Comparison of ENCODE assay signal across 31 mouse cellular contexts in the genomic region with DNA sequence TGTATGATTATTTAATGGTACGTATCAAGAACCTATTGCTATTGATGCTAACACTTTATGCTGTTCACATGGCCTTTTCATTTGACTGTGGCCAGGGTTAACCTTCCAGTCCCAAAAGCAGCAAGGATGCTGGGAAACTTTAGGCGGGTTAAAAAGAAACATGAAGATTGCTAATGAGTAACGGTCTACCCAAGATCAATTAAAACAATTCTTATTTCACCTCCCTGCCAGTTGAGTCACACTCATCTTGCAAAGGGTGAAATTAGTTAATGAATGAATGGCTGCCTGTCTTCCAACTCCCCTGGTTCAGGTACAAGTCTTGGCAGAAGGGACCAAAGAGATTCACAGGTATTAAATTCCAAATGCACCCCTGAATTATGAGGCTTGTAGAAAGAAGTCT.
"Had no signal": no experiment of that assay in that cellular context is flagged by ENCODE, and none has a peak within 500 bp of the region (broad histone marks: within the 10 kb centered on the region; RNA-seq: fewer than 3 reads in every experiment).

No protein-coding gene starts in this region.

- H3K27me3 ChIP-seq: heart, embryonic 12.5 days; heart, embryonic 13.5 days; heart, embryonic 15.5 days; hindbrain, embryonic 12.5 days; hindbrain, embryonic 13.5 days; hindbrain, embryonic 15.5 days; intestine, embryonic 15.5 days; kidney, embryonic 15.5 days had no signal

- ATAC-seq: hindbrain, embryonic 16.5 days; hindbrain, postnatal 0 days; inflammation-experienced regulatory T-cells, adult 6 months; intestine, embryonic 15.5 days; intestine, embryonic 16.5 days; intestine, postnatal 0 days had no signal

- H3K4me1 ChIP-seq: heart, embryonic 10.5 days; heart, embryonic 12.5 days; heart, embryonic 15.5 days; hindbrain, embryonic 10.5 days; hindbrain, embryonic 12.5 days; hindbrain, embryonic 13.5 days; hindbrain, embryonic 15.5 days; intestine, embryonic 15.5 days; kidney, embryonic 15.5 days had no signal

- H3K36me3 ChIP-seq: hindbrain, embryonic 12.5 days had no signal

- H3K4me2 ChIP-seq: heart, embryonic 11.5 days; heart, embryonic 12.5 days; heart, embryonic 13.5 days; heart, embryonic 15.5 days; hindbrain, embryonic 12.5 days; hindbrain, embryonic 13.5 days; hindbrain, embryonic 14.5 days; hindbrain, embryonic 15.5 days; intestine, embryonic 15.5 days; kidney, embryonic 15.5 days had no signal

- DNase-seq: heart, adult 18-20 months; heart, adult 2 months; heart, postnatal 10 days; heart, postnatal 14 days; heart, postnatal 36 days; heart, postnatal 4 days; kidney, adult 11 months; kidney, adult 18-20 months; kidney, postnatal 25 days; kidney, postnatal 4 days; layer of hippocampus, adult 9-11 months; layer of hippocampus, postnatal 36 days had no signal

- H3K9ac ChIP-seq: heart, embryonic 12.5 days; heart, embryonic 13.5 days; heart, embryonic 15.5 days; hindbrain, embryonic 12.5 days; hindbrain, embryonic 13.5 days; hindbrain, embryonic 14.5 days; hindbrain, embryonic 15.5 days; intestine, embryonic 15.5 days; kidney, embryonic 15.5 days had no signal

- H3K4me3 ChIP-seq: heart, adult 2 months; heart, embryonic 10.5 days; heart, embryonic 12.5 days; heart, embryonic 13.5 days; heart, embryonic 15.5 days; hindbrain, embryonic 10.5 days; hindbrain, embryonic 12.5 days; hindbrain, embryonic 13.5 days; hindbrain, embryonic 15.5 days; intestine, embryonic 15.5 days; kidney, embryonic 15.5 days; left cerebral cortex, adult 2 months had no signal

- H3K9me3 ChIP-seq: heart, embryonic 10.5 days; heart, embryonic 12.5 days; heart, embryonic 13.5 days; heart, embryonic 15.5 days; hindbrain, embryonic 10.5 days; hindbrain, embryonic 12.5 days; hindbrain, embryonic 13.5 days; hindbrain, embryonic 15.5 days; intestine, embryonic 15.5 days; kidney, embryonic 15.5 days had no signal

- H3K27ac ChIP-seq: heart, adult 2 months; heart, embryonic 10.5 days; heart, embryonic 13.5 days; heart, embryonic 15.5 days; hindbrain, embryonic 10.5 days; hindbrain, embryonic 12.5 days; hindbrain, embryonic 13.5 days; hindbrain, embryonic 14.5 days; hindbrain, embryonic 15.5 days; hindbrain, postnatal 0 days; intestine, embryonic 15.5 days; kidney, embryonic 15.5 days; kidney, postnatal 0 days; left cerebral cortex, adult 2 months had no signal
